Mouse (Mus musculus) forebrain, embryonic 16.5 days (tissue): Measurements from ENCODE around the gene Mrvi1. TPM values are rescaled to one million over a fixed set of nuclear protein-coding genes. Genes with fewer than 3 reads are reported as not detected.

ENCODE experiments used
- polyA plus RNA-seq: library from polyadenylated mRNA; unstranded; fragments of >200 nt; fragmentation: Nextera tagmentation; extraction: Ambion mirVana; gene quantifications from 2 replicates; pipeline ENCODE4 v1.2.1, GENCODE M21; 2015

Gene Mrvi1
- polyA plus RNA-seq, 1 experiment from 2014 or later, result 0.60 TPM

Other genes starting within 250 kb of the Mrvi1 start
- gene Ampd3, start 214.3 kb downstream of the Mrvi1 start, polyA plus RNA-seq, result 6.2 and 8.5 TPM in 2 replicates
- 45.6 and 51.0 TPM in 2 replicates for gene Rnf141, start 138.0 kb downstream of the Mrvi1 start, polyA plus RNA-seq
- gene Lyve1, start 119.2 kb downstream of the Mrvi1 start, polyA plus RNA-seq, result 5.2 and 8.1 TPM in 2 replicates
- gene Ctr9, start 46.5 kb upstream of the Mrvi1 start, polyA plus RNA-seq, result 87.0 and 93.8 TPM in 2 replicates
- gene Eif4g2, start 100.6 kb upstream of the Mrvi1 start, polyA plus RNA-seq, result 1,250 and 1,378 TPM in 2 replicates